Mouse (Mus musculus): Measurements from ENCODE around the gene Tmem140. TPM values are rescaled to one million over a fixed set of nuclear protein-coding genes. Genes with fewer than 3 reads are reported as not detected.
A peak's percentile ranks its signal among the peaks of the same experiment; 100 is the strongest.

Gene Tmem140
- polyA plus RNA-seq, 1 experiment from 2014 or later: 2.0 TPM

DNA sequence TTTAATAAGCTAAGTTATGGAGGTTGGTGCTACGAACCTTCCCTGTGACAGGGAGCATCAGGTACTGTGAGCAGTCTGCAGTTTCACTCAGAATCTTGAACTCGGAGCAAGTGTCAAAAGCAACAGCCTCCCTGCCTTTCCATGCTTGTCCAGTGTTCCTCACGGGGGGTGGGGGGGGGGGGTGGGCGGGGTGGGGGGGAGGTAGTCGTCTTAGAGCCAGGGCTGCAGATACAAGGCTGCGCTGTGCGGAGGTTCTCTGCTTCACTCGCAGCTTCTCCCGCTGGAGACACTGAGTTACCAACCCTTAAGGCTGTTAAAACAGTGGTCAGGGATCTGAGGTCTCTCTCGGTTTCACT lies 5.0 kb downstream of the Tmem140 start:
- no peak overlapping the region for H3K27ac ChIP-seq
- H3K9me3 ChIP-seq: no peaks in the 10 kb centered on the region

DNA sequence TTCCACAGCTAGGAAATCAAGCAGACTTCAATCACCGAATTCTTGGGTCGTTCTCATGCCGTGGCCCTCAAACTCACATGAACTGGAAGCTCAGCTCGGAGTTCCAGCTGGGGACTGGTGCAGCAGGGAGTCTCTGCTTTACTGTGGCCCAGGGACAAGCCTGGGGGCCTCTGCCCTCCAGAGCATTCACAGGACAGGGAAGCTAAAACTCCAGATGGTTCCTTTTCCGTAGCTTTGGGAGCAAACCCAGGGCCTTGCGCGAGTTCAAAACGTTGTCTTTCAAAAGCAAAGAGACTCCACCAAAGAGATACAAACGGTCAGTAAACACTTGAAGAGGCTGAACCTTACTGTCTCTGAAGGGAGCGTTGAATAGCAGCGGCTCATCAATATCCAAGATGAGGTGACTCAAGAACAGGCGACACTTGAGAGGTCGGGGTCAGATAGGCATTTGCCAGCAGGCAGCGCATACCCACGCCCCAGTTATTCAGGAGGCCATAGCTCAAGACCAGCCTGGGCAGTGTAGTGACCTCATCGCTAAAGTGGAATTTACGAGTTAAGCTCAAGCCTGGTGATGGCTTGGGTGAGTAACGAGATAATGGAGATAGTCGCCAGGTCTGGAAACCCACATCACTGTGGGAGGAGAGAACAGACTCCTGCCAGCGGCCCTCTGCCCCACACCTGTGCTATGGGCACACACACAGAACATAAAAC lies 5.7 kb downstream of the Tmem140 start:
- H3K4me1 ChIP-seq (replicated peaks): peaks cover 10% of the 10 kb centered on the region; the same call in 1 of the 2 replicates
- peaks cover 13% of the 10 kb centered on the region for H3K36me3 ChIP-seq
- no peak overlapping the region for H3K27ac ChIP-seq
- no peak overlapping the region for H3K9ac ChIP-seq (replicated peaks)
- 81% methylated on average over 20 of the region's 20 CpGs for WGBS
- H3K9me3 ChIP-seq: no peaks in the 10 kb centered on the region
- H3K4me3 ChIP-seq (replicated peaks): no peak overlapping the region
- H3K4me2 ChIP-seq: no peak overlapping the region
- no peak for ATAC-seq (ENCODE audit: insufficient number of reproducible peaks, insufficient read depth, low FRiP score, low TSS enrichment, low read depth)
- no peaks in the 10 kb centered on the region for H3K27me3 ChIP-seq

More for the DNA sequence above, 5.0 kb downstream of the Tmem140 start:
- 77% methylated on average over 9 of the region's 10 CpGs for WGBS
- Histone ChIP-seq H3K4me1 (replicated peaks) (peaks cover 15% of the 10 kb centered on the region), H3K36me3 (peaks cover 6% of the 10 kb centered on the region), H3K4me3 (replicated peaks) (no peak overlapping the region), H3K4me2 (no peak overlapping the region), H3K27me3 (no peaks in the 10 kb centered on the region), H3K9ac (replicated peaks) (no peak overlapping the region)
- no peak for ATAC-seq (ENCODE audit: insufficient number of reproducible peaks, insufficient read depth, low FRiP score, low TSS enrichment, low read depth)

DNA sequence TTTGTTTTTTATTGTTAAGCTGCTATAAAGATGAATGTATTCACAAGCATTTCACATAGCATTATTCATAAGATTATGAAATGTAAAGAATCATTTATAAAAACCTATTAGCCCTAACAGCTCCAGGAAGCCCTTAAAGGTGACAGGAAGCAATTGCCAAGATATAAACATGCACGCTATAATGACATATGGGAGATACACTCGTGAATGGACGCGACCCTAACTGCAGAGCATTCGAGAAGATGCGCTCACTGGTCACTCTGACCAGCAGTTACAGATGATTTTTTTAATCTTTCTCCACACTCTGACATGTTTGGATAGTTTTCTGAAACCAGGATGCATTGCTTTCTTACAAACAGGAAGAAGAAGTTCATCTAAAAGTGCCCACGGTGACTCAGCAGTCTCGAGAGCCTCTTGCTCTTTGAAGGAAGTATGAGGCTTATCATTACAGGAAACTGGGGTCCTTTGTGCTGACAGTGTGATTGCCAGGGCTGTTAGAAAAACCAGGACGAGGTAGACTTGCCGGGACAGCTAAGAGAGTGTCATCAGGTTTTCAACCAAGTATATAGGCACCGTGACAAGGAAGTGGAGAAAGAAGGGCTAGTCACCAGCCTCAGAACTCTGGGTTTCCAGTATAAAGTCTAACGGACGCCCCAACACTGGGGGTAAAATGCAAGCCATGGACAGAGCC lies 6.4 kb downstream of the Tmem140 start:
- Histone ChIP-seq H3K4me1 (replicated peaks) (peaks cover 10% of the 10 kb centered on the region; the same call in 1 of the 2 replicates), H3K27ac (no peak overlapping the region), H3K4me2 (no peak overlapping the region), H3K4me3 (replicated peaks) (no peak overlapping the region), H3K9ac (replicated peaks) (no peak overlapping the region), H3K27me3 (no peaks in the 10 kb centered on the region), H3K36me3 (peaks cover 16% of the 10 kb centered on the region), H3K9me3 (no peaks in the 10 kb centered on the region)
- no peak for ATAC-seq (ENCODE audit: insufficient number of reproducible peaks, insufficient read depth, low FRiP score, low TSS enrichment, low read depth)
- WGBS: 78% methylated on average over 13 of the region's 13 CpGs

DNA sequence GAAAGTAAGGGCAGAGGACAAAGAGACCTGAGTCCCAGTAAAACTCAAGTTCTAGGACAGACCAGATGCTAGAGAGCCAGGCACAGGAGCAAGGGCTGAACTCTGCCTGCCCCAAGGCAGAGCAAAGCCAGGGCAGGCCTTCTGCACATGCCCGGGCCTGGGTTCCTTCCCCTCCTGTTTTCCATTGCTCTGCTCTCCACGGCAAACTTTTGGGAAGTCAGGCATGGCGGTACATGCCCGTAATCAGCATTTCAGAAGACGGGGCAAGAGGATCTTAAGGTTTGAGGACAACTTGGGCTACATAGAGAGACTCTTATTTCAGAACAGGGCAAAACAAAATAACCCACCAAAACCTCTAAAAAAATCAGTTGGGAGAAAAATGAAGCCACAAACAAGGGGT lies 7.2 kb downstream of the Tmem140 start:
- Histone ChIP-seq H3K36me3 (peaks cover 16% of the 10 kb centered on the region), H3K4me3 (replicated peaks) (no peak overlapping the region), H3K9me3 (no peaks in the 10 kb centered on the region), H3K9ac (replicated peaks) (no peak overlapping the region), H3K27ac (0 out of 2 replicates have a peak overlapping the region, but pooled peaks have one; percentile 29), H3K4me2 (no peak overlapping the region), H3K27me3 (no peaks in the 10 kb centered on the region), H3K4me1 (replicated peaks) (peaks cover 10% of the 10 kb centered on the region; the same call in 1 of the 2 replicates)
- no peak for ATAC-seq (ENCODE audit: insufficient number of reproducible peaks, insufficient read depth, low FRiP score, low TSS enrichment, low read depth)
- 63% methylated on average over 5 of the region's 5 CpGs for WGBS

DNA sequence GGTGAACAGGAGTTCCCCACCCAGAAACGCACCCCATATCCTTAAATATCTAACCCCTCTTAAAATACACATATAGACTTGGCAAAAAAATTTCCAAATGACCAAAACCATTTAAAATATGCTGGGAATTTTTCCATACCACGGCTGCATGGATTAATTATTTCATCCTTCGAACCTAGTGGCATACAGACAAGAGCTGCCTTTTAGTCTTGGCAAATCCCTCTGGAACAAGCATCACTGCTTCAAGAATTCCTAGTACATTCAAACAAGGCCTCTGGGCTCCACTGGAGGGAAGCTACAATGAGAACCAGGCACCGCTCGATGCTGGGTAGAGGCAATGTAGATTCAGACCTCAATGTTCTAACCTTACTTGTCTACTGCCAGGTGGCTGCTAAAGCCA lies 7.8 kb downstream of the Tmem140 start:
- no peak overlapping the region for H3K4me3 ChIP-seq (replicated peaks)
- H3K9me3 ChIP-seq: no peaks in the 10 kb centered on the region
- H3K9ac ChIP-seq (replicated peaks): no peak overlapping the region
- H3K27me3 ChIP-seq: no peaks in the 10 kb centered on the region
- WGBS: 77% methylated on average over 5 of the region's 5 CpGs
- H3K36me3 ChIP-seq: peaks cover 16% of the 10 kb centered on the region
- H3K4me1 ChIP-seq (replicated peaks): peaks cover 9% of the 10 kb centered on the region; the same call in 1 of the 2 replicates
- no peak overlapping the region for H3K4me2 ChIP-seq
- no peak overlapping the region for H3K27ac ChIP-seq
- no peak for ATAC-seq (ENCODE audit: insufficient number of reproducible peaks, insufficient read depth, low FRiP score, low TSS enrichment, low read depth)

DNA sequence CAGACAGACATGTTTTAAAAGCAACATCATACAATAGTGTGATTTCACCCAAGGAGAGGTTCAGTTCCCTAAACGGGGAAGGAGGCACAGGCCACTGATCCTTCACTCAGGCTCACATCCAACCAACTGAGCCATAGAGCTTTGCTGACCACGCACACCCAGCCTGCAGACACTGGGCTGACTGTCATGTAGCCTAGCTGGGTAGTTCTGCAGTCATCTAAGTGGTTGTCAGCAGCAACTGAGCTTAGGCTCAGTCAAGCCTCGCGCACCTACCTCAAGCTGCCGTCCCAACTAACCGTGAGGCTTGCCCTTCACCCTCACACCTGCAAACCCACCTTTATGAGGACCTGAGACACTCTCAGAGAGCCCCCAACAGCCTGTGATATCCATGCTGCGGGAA lies 9.0 kb downstream of the Tmem140 start:
- WGBS: 90% methylated on average over 7 of the region's 7 CpGs
- no peak overlapping the region for H3K4me3 ChIP-seq (replicated peaks)
- no peak for ATAC-seq (ENCODE audit: insufficient number of reproducible peaks, insufficient read depth, low FRiP score, low TSS enrichment, low read depth)
- H3K9ac ChIP-seq (replicated peaks): no peak overlapping the region
- no peak overlapping the region for H3K27ac ChIP-seq
- no peaks in the 10 kb centered on the region for H3K27me3 ChIP-seq
- H3K4me2 ChIP-seq: no peak overlapping the region
- H3K9me3 ChIP-seq: no peaks in the 10 kb centered on the region
- peaks cover 16% of the 10 kb centered on the region for H3K36me3 ChIP-seq
- peaks cover 15% of the 10 kb centered on the region for H3K4me1 ChIP-seq (replicated peaks)

DNA sequence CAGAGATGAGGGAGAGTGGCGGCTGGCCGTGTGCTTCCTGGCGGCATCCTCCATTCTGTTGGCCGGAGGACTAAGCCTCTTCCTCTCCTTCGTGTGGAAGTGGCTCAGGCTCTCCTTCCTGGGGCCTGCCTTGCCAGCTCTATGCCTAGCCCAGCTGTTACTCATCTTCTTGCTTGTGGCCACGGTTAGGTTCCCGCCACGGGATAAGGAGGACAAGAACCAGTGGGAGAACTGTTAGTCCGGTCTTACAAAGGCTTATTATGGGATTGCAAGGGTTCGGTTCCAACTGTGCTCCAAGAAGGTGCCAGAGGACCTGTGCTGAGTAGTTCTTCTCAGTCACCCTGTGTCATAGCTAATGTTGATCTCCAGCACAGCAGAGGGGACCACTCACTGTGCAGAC lies 9.9 kb downstream of the Tmem140 start:
- H3K4me3 ChIP-seq (replicated peaks): no peak overlapping the region
- H3K9me3 ChIP-seq: no peaks in the 10 kb centered on the region
- peaks cover 18% of the 10 kb centered on the region for H3K4me1 ChIP-seq (replicated peaks)
- H3K27ac ChIP-seq: no peak overlapping the region
- H3K4me2 ChIP-seq: no peak overlapping the region
- ATAC-seq (ENCODE audit: insufficient number of reproducible peaks, insufficient read depth, low FRiP score, low TSS enrichment, low read depth): no peak
- H3K36me3 ChIP-seq: peaks cover 16% of the 10 kb centered on the region
- H3K27me3 ChIP-seq: no peaks in the 10 kb centered on the region
- no peak overlapping the region for H3K9ac ChIP-seq (replicated peaks)
- WGBS: 87% methylated on average over 10 of the region's 10 CpGs

DNA sequence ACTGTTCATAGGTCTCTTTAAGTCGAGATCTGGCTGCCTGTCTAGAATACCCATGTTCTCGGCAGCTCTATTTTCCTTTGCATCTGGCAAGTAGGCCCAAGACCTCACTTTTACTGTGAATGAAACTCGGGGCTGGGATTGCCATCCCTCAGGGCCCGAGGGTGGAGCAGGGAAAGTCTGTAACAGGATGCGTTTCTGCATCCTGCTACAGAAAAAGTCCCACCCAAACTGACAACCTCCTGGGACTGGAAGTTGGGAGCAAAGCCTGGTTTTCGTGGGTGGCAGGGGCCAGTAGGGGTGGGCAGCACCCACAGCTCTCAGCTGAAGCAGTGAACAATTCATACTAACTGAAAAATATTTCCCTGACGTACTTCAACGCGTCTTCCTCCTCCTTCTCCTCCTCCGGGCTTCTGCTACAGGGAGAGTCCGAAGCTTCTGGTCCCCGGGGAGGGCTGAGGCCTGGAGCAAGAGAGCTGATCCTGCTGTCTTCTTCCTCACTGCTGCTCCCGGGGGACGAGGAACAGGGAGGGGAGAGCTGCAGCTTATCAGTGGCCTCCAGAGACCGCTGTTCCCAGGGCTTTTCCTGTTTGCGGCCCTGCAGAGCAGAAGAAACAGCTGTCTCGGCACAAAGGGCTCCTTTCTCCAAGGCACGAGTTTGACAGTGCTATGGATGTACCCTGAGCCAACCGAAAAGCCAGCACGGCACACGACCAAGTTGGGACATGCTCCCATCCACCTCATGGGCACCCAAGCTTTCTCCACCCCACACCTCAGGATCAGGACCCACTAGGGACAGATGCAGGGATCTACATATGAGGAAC lies 11.4 kb downstream of the Tmem140 start:
- Histone ChIP-seq H3K9ac (replicated peaks) (no peak overlapping the region), H3K9me3 (no peaks in the 10 kb centered on the region), H3K36me3 (peaks cover 20% of the 10 kb centered on the region), H3K4me1 (replicated peaks) (peaks cover 20% of the 10 kb centered on the region), H3K27ac (no peak overlapping the region), H3K4me3 (replicated peaks) (no peak overlapping the region), H3K27me3 (no peaks in the 10 kb centered on the region), H3K4me2 (no peak overlapping the region)
- ATAC-seq (ENCODE audit: insufficient number of reproducible peaks, insufficient read depth, low FRiP score, low TSS enrichment, low read depth): no peak
- 82% methylated on average over 21 of the region's 21 CpGs for WGBS

DNA sequence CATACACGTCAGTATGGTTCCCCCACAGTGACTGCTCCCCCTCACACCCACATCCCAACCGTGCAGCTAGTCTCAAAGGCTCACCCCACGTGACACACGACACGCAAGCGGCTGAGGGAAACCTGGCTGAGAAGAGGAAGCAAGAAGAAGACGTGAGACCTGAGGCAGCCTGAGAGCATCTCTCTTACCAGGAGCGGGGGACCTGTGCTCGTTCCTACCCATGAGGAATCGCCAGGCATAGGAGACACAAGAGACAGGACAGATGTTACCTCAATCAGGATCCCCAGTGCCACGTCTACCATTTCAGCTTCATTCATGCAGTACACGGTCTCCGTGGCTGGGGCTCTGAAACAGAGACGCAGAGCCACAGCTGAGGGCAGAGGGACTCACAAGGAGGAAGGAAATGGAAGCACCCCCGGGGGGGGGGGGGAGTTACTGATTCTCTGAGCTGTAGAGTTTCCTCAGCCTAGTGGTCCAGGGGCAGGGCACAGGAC lies 12.4 kb downstream of the Tmem140 start:
- Histone ChIP-seq H3K4me3 (replicated peaks) (no peak overlapping the region), H3K9ac (replicated peaks) (no peak overlapping the region), H3K9me3 (no peaks in the 10 kb centered on the region), H3K27ac (0 out of 2 replicates have a peak overlapping the region, but pooled peaks have one; percentile 4), H3K27me3 (no peaks in the 10 kb centered on the region), H3K4me1 (replicated peaks) (peaks cover 20% of the 10 kb centered on the region), H3K4me2 (no peak overlapping the region), H3K36me3 (peaks cover 28% of the 10 kb centered on the region)
- WGBS: 88% methylated on average over 15 of the region's 15 CpGs
- no peak for ATAC-seq (ENCODE audit: insufficient number of reproducible peaks, insufficient read depth, low FRiP score, low TSS enrichment, low read depth)

DNA sequence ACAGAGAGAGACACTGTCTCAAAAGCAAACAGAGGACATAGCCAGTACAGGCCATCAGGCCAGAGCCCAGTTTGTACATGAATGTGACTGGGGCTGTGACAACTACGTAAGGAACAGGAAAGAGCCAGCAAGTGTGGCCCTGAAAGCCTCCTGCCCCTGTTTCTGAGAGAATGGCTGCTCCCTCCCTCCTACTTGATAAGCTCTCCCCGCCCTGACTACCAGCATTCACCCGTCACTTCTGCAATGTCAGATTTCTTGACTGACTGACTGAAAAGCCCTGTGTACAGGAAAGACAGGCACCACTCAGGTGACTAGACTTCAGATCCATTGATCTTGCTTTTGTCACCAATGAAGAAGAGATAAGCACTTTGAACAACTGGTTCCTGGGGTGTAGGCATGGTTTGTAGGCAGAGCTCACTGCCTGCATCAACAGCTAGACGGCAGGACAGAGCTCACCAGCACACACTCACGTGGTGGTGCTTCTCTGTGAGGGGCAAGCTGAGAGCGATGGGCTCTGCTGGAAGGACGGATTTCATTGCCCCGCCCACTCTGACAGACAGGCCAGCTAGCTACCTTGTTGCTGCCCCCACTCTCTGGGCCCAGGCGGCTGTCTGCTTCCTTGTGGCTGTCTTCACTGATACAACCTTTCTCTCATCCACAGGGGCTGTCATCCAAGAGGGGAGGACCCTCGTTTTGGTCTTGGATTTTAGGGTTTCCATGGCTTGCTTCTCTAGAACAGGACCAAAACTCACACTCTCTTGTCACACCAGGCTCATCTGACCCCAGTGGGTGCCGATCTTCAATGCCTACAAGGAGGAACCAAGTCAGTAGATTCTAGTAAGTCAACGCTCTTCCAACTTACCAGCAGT lies 13.3 kb downstream of the Tmem140 start:
- peak overlapping the region; percentile 72; the same call in 1 of the 2 replicates for H3K4me3 ChIP-seq (replicated peaks)
- WGBS: 59% methylated on average over 12 of the region's 12 CpGs
- peak overlapping the region; percentile 79 for H3K4me2 ChIP-seq
- no peaks in the 10 kb centered on the region for H3K9me3 ChIP-seq
- peaks cover 20% of the 10 kb centered on the region for H3K4me1 ChIP-seq (replicated peaks)
- ATAC-seq (ENCODE audit: insufficient number of reproducible peaks, insufficient read depth, low FRiP score, low TSS enrichment, low read depth): no peak
- H3K9ac ChIP-seq (replicated peaks): no peak overlapping the region; the same call in 1 of the 2 replicates
- no peak overlapping the region for H3K27ac ChIP-seq
- no peaks in the 10 kb centered on the region for H3K27me3 ChIP-seq
- peaks cover 36% of the 10 kb centered on the region for H3K36me3 ChIP-seq

Measured in limb, embryonic 12.5 days (tissue).